Mouse (Mus musculus) neural tube, embryonic 14.5 days (tissue): ENCODE results near the gene Tmcc3. TPM values are rescaled to one million over a fixed set of nuclear protein-coding genes. Genes with fewer than 3 reads are reported as not detected.

Experiments
- ATAC-seq: fragments of 200-750 bp; cut with Nextera tagmentation; 2 replicates; pipeline ENCODE4 v1.8.0; 2017; ENCODE audit warnings: low read depth, mild to moderate bottlenecking, moderate TSS enrichment, moderate library complexity
- H3K27ac ChIP-seq: fragments of 300-500 bp; sonication (generic); 2 replicates; pipeline ENCODE4 v1.5.1; 2014; ENCODE audit warnings: low read depth, mild to moderate bottlenecking, control low read depth, low read length, moderate library complexity, mixed read lengths
- H3K27me3 ChIP-seq: fragments of 300-500 bp; sonication (generic); 2 replicates; pipeline ENCODE4 v1.6.1; 2014; ENCODE audit warnings: low read length; ENCODE audit not compliant: control insufficient read depth, insufficient read depth
- H3K36me3 ChIP-seq: fragments of 300-500 bp; sonication (generic); 2 replicates; pipeline ENCODE4 v1.6.1; 2014; ENCODE audit warnings: low read length, mixed read lengths; ENCODE audit not compliant: control insufficient read depth, insufficient read depth
- H3K4me1 ChIP-seq: fragments of 300-500 bp; sonication (generic); 2 replicates; pipeline ENCODE4 v1.6.1; 2014; ENCODE audit warnings: low read length; ENCODE audit not compliant: control insufficient read depth, insufficient read depth
- H3K4me2 ChIP-seq: fragments of 300-500 bp; sonication (generic); 2 replicates; pipeline ENCODE4 v1.6.1; 2014; ENCODE audit warnings: mild to moderate bottlenecking, low read depth, low read length, control low read depth
- H3K4me3 ChIP-seq: fragments of 300-500 bp; sonication (generic); 2 replicates; pipeline ENCODE4 v1.5.1; 2014; ENCODE audit warnings: low read depth, low read length, control low read depth, mixed read lengths
- H3K9ac ChIP-seq: fragments of 300-500 bp; sonication (generic); replicated peaks from 2 replicates; pipeline ENCODE4 v1.6.1; 2014; ENCODE audit warnings: low read depth, mild to moderate bottlenecking, control low read depth, low read length, mixed read lengths
- H3K9me3 ChIP-seq: fragments of 300-500 bp; sonication (generic); 2 replicates; pipeline ENCODE4 v1.6.1; 2016; ENCODE audit warnings: low read length; ENCODE audit not compliant: control insufficient read depth
- WGBS: fragments of 180-500 bp; shearing (Covaris S2); extraction: QIAGEN DNeasy Blood & Tissue Kit; methylation state at CpG from one replicate; pipeline ENCODE4 v1.1.7; 2014; 5-methylcytosine and 5-hydroxymethylcytosine counted together
- polyA plus RNA-seq: library from polyadenylated mRNA; unstranded; fragments of >200 nt; fragmentation: Nextera tagmentation; extraction: Ambion mirVana; gene quantifications from 2 replicates; pipeline ENCODE4 v1.2.1, GENCODE M21; 2014

The Tmcc3 gene
- polyA plus RNA-seq, 1 experiment from 2014 or later = 24.2 TPM

DNA sequence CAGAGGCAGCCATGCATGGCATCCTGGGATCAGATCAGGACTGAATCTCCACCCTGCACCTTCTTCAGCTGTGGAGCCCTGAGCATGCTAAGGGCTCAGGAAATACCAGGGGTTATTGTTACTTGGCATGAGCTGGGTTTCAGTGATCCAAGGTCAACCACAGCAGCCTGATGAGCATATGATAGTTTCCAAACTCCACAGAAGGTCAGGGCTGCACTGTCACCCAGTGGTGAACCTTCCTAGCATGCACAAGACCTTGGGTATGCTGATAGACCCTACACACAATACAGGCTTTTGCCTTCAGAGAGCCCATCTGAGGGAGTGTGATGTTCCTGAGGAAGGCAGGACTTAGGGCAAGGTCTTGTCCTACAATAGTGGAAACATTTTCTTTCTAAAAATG is 82.5 kb downstream of the Tmcc3 start:
- Histone ChIP-seq H3K27me3 (no peaks in the 10 kb centered on the region), H3K4me2 (no peak overlapping the region), H3K4me1 (no peaks in the 10 kb centered on the region), H3K9me3 (no peaks in the 10 kb centered on the region), H3K4me3 (no peak overlapping the region), H3K9ac (no peak overlapping the region), H3K36me3 (no peaks in the 10 kb centered on the region), H3K27ac (no peak overlapping the region)
- ATAC-seq = no peak

DNA sequence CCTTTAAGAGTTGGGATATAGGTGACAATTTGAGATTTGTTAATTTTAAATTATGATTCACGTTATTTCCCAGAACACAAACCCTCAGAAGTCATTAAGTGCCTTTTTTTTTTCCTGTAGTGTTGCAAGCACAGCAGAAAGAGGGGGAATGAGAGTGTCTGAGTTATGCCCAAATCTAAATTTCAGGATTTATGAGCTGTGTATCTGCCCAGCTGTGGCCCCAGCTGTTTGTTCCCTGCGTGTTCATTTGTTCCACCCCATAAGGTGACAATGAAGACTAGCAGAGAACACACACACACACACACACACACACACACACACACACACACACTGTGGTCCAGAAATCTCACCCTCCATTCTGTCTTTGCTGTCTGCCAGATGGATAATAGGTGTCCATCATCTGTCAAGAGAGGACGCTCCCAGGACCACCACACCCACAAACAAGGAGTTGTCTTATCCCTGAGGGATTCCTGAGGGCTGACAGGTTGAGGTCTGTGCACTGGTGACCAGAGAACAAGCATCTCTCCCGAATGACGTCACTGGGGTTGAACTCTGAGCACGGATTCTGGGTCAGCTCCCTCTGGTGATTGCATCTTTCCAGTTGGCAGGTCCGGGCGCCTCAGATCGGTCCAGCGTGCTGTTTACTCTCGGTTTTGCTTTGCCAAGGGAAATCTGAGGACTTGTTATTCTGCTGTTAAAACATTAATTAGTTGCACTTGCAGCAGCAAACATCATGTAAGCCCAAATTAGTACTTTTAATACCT is 86.3 kb downstream of the Tmcc3 start:
- ATAC-seq = peak; percentile 69; the same call in 1 of the 2 replicates
- Histone ChIP-seq H3K9ac (no peak overlapping the region), H3K4me1 (no peaks in the 10 kb centered on the region), H3K36me3 (no peaks in the 10 kb centered on the region), H3K27ac (no peak overlapping the region), H3K27me3 (no peaks in the 10 kb centered on the region), H3K4me3 (no peak overlapping the region), H3K4me2 (no peak overlapping the region), H3K9me3 (no peaks in the 10 kb centered on the region)
- WGBS = 62% methylated on average over 11 of the region's 11 CpGs

DNA sequence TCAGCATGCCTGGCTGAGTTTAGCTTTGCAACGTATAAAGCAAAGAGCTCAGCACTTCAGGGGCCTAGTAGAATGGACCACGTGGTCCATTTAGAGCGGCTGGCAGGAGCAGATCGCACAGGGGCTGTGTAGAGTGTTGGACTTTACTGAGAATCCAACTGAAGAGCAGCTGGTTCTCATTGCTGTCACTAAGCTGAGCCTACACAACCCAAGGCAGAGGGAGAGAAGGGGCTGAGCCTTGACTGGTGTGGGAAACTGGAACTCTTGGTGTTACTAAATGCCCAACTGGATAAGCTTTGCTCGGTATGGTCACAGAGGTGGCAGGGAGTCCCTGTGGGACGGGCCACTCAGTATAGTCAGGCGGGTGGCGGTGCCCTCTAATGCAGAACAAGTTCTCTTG is 89.1 kb downstream of the Tmcc3 start:
- Histone ChIP-seq H3K4me3 (no peak overlapping the region), H3K4me2 (no peak overlapping the region), H3K27me3 (no peaks in the 10 kb centered on the region), H3K4me1 (no peaks in the 10 kb centered on the region), H3K9ac (no peak overlapping the region), H3K9me3 (no peaks in the 10 kb centered on the region), H3K27ac (no peak overlapping the region), H3K36me3 (no peaks in the 10 kb centered on the region)
- 90% methylated on average over 8 of the region's 8 CpGs for WGBS
- no peak for ATAC-seq

DNA sequence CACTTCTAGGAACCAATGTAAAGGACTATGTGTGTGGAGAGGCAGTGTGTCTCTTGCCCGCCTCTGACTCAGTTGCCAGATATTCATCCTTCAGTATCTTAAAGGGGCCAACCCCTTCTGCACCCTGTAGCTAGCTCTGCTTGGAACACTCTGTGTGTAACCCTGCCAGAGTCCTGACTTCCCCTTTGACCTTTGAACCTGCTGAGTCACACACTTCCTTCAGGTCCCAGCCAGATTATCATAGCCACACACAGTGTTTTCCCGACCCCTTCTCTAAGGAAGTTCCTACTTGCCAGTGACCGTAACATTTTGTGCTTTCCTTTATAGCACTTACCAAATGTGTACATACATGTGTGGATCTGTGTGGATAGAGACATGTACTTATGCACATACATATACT is 93.7 kb downstream of the Tmcc3 start:
- H3K9ac ChIP-seq = no peak overlapping the region
- H3K4me3 ChIP-seq = no peak overlapping the region
- no peak overlapping the region for H3K4me2 ChIP-seq
- H3K9me3 ChIP-seq = no peaks in the 10 kb centered on the region
- H3K4me1 ChIP-seq = peaks cover 9% of the 10 kb centered on the region; the same call in 1 of the 2 replicates
- no peak for ATAC-seq
- H3K27ac ChIP-seq = no peak overlapping the region
- H3K27me3 ChIP-seq = no peaks in the 10 kb centered on the region
- no peaks in the 10 kb centered on the region for H3K36me3 ChIP-seq
- WGBS = 82% methylated on average over 3 of the region's 3 CpGs

DNA sequence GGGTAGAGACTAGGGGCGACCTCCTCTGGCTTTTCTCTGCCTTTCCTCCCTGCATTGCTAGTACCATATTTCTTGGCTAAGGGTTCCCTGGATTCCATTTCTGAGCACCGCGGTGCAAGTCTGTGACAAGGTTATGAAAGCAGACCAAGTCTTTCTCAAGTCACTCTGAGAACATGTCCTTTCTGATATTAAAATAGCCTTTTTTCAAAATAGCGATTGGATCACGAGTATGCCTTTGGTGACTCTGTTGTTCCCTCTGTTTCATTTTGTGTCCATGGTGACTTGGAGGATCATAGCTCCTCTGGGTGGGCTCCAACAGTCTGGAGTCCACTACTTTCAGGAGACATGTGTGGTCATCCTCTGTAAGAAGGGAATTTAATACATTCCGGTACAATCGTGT is 95.1 kb downstream of the Tmcc3 start:
- no peak for ATAC-seq
- Histone ChIP-seq H3K4me3 (no peak overlapping the region), H3K4me1 (peaks cover 9% of the 10 kb centered on the region; the same call in 1 of the 2 replicates), H3K9ac (no peak overlapping the region), H3K27ac (no peak overlapping the region), H3K4me2 (no peak overlapping the region), H3K36me3 (no peaks in the 10 kb centered on the region), H3K9me3 (no peaks in the 10 kb centered on the region), H3K27me3 (no peaks in the 10 kb centered on the region)
- 93% methylated on average over 7 of the region's 7 CpGs for WGBS

DNA sequence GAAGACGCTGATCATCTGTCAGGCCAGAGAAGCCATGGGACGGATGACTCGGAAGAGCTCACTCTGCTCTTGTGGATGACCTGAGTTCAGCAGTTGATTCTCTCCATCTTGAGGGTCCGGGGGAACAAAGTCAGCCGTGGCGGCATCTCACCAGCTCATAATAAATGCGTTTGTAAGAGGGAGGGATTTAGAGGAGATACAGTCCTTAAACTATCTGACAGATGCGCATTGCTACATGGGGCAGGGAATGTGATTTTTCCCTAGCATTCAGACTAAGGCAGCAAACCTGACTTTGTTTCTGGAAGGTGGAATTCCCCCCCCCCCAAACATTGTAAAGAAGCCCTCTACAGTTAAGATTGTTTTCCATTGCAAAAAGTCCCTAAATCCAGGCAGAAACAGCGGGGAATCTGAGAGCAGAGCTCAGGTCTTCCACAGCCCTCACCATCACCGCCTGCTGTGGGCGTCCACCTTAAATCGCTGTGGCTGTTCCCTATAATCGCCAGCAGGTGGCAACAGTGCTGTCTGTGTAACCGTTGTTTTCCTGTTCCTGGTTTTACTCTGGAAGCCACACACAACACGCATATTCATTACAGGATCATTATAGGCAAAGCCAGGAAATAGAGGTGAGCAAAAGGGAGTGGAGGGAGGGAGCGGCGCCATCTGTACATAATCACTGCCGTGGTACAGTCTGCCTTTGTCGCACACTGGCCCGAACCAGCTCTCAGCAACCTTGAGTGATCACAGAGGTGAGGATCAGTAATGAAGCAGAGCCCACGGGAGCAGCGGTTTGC is 96.8 kb downstream of the Tmcc3 start:
- Histone ChIP-seq H3K9ac (0 out of 2 replicates have a peak overlapping the region, but pooled peaks have one; percentile 9), H3K4me1 (peaks cover 11% of the 10 kb centered on the region), H3K27ac (no peak overlapping the region), H3K9me3 (no peaks in the 10 kb centered on the region), H3K27me3 (no peaks in the 10 kb centered on the region), H3K36me3 (no peaks in the 10 kb centered on the region), H3K4me3 (peak overlapping the region; percentile 19; the same call in 1 of the 2 replicates), H3K4me2 (peak overlapping the region; percentile 34; the same call in 1 of the 2 replicates)
- peak; percentile 86 for ATAC-seq
- 21% methylated on average over 22 of the region's 22 CpGs for WGBS

DNA sequence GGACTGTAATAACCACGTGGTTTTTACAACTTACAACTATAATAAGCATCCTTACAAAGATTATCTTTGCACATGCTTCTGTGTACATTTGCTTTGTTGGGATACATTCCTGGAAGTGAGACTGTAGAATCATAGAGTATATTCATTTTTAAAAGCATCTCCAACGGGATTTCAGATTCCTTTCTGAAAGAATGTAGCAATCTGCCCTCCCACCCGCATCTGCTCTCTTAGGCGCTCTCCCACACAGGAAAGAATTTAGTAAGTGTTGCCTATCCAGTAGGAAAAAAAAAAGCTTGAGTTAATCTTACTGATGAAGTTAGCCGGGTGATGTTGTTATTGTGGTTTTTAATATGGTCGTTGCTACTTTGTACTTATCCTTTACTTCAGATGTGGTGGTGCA is 97.9 kb downstream of the Tmcc3 start:
- ATAC-seq = no peak
- no peak overlapping the region for H3K4me3 ChIP-seq
- 84% methylated on average over 6 of the region's 6 CpGs for WGBS
- H3K4me1 ChIP-seq = peaks cover 22% of the 10 kb centered on the region
- no peak overlapping the region for H3K4me2 ChIP-seq
- no peaks in the 10 kb centered on the region for H3K27me3 ChIP-seq
- H3K27ac ChIP-seq = no peak overlapping the region
- no peaks in the 10 kb centered on the region for H3K9me3 ChIP-seq
- no peaks in the 10 kb centered on the region for H3K36me3 ChIP-seq
- no peak overlapping the region for H3K9ac ChIP-seq

DNA sequence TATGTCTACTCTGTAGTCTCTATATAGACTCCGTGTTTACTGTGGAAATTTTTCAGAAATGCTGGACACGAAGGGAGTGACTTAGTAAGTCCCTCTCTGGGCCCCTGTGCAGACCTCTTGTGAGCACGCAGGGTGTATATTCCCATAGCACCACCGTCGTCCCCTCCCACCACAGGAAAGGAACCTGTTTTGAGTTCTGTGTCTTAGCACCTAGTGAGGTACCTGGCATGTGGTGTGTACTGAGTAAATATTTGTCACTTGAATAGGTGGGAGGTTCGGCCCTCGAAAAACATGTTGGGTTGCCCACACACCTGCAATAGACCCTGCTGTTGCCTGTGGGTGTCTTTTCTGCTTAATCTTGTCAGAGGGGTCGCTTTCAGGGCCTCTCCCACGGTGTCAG is 99.8 kb downstream of the Tmcc3 start:
- 92% methylated on average over 9 of the region's 9 CpGs for WGBS
- Histone ChIP-seq H3K27ac (no peak overlapping the region), H3K9me3 (no peaks in the 10 kb centered on the region), H3K4me1 (peaks cover 31% of the 10 kb centered on the region), H3K36me3 (no peaks in the 10 kb centered on the region), H3K27me3 (no peaks in the 10 kb centered on the region), H3K4me2 (no peak overlapping the region), H3K9ac (no peak overlapping the region), H3K4me3 (no peak overlapping the region)
- ATAC-seq = no peak
